Mouse (Mus musculus) stomach, postnatal 0 days (tissue): ENCODE data around the gene Sgk1. TPM values are rescaled to one million over a fixed set of nuclear protein-coding genes. Genes with fewer than 3 reads are reported as not detected.

Experiments used
- ATAC-seq: fragments of 200-750 bp; cut with Nextera tagmentation; 2 replicates; pipeline ENCODE4 v1.8.0; 2017; ENCODE audit not compliant: low FRiP score, low TSS enrichment
- DNase-seq: peaks from one replicate; pipeline ENCODE4 v3.0.0-alpha.2; 2016; ENCODE audit warnings: low spot score
- H3K27ac ChIP-seq: fragments of 300-500 bp; sonication (generic); replicated peaks from 2 replicates; pipeline ENCODE4 v1.5.1; 2014; ENCODE audit warnings: mild to moderate bottlenecking, control low read depth
- H3K27me3 ChIP-seq: fragments of 300-500 bp; sonication (generic); 2 replicates; pipeline ENCODE4 v1.6.1; 2014; ENCODE audit warnings: low read length; ENCODE audit not compliant: control insufficient read depth, insufficient read depth
- H3K36me3 ChIP-seq: fragments of 300-500 bp; sonication (generic); 2 replicates; pipeline ENCODE4 v1.6.1; 2014; ENCODE audit warnings: low read length, mixed read lengths; ENCODE audit not compliant: control insufficient read depth, insufficient read depth
- H3K4me1 ChIP-seq: fragments of 300-500 bp; sonication (generic); replicated peaks from 2 replicates; pipeline ENCODE4 v1.6.1; 2014; ENCODE audit warnings: antibody characterized with exemption; ENCODE audit not compliant: control insufficient read depth, insufficient read depth
- H3K4me2 ChIP-seq: fragments of 300-500 bp; sonication (generic); replicated peaks from 2 replicates; pipeline ENCODE4 v1.6.1; 2014; ENCODE audit warnings: low read depth, mild to moderate bottlenecking, control low read depth, moderate library complexity
- H3K4me3 ChIP-seq: fragments of 300-500 bp; sonication (generic); 2 replicates; pipeline ENCODE4 v1.5.1; 2014; ENCODE audit warnings: low read depth, low read length, control low read depth
- H3K9ac ChIP-seq: fragments of 300-500 bp; sonication (generic); 2 replicates; pipeline ENCODE4 v1.6.1; 2014; ENCODE audit warnings: mild to moderate bottlenecking, low read length, control low read depth, mixed read lengths
- H3K9me3 ChIP-seq: fragments of 300-500 bp; sonication (generic); 2 replicates; pipeline ENCODE4 v1.6.1; 2016; ENCODE audit warnings: low read length; ENCODE audit not compliant: control insufficient read depth
- CTCF ChIP-seq: IDR thresholded peaks from 2 replicates; pipeline ENCODE4 v1.5.1; 2016; ENCODE audit warnings: antibody characterized with exemption, low read depth, mild to moderate bottlenecking, moderate library complexity
- EP300 ChIP-seq: optimal IDR thresholded peaks from 2 replicates; pipeline ENCODE3; 2016; ENCODE audit warnings: antibody characterized with exemption
- WGBS: fragments of 180-500 bp; shearing (Covaris S2); extraction: QIAGEN DNeasy Blood & Tissue Kit; methylation state at CpG from one replicate; pipeline ENCODE4 v1.1.7; 2014; 5-methylcytosine and 5-hydroxymethylcytosine counted together
- polyA plus RNA-seq: library from polyadenylated mRNA; unstranded; fragments of >200 nt; fragmentation: Nextera tagmentation; extraction: Ambion mirVana; gene quantifications from 2 replicates; pipeline ENCODE4 v1.2.1, GENCODE M21; 2015

Gene Sgk1
- polyA plus RNA-seq, 1 experiment from 2014 or later: 60.0 TPM

DNA sequence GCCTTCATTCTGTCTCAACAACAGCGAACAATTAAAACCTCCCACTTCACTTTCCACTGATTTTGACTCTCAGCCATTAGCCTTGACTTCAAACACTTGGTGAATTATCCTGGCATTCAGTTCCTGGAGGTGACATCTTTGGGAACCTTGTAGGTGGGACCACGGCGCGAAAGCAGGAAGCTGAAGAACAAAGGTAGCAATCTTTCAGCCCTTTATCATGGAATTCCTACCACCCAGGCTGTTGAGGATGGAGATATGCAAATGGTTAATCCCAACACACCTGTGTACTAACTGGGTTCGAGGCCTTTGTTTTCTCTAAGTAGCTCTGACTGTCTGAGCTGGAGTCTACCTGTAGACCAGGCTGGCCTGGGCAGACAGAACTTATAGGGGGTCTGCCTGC, 106.5 kb downstream of the Sgk1 start:
- DNase-seq: no peak
- Histone ChIP-seq H3K4me1 (peaks cover 4% of the 10 kb centered on the region; the same call in 1 of the 2 replicates), H3K4me2 (no peak overlapping the region), H3K27ac (no peak overlapping the region), H3K9me3 (no peaks in the 10 kb centered on the region), H3K9ac (no peak overlapping the region), H3K4me3 (no peak overlapping the region), H3K36me3 (no peaks in the 10 kb centered on the region), H3K27me3 (no peaks in the 10 kb centered on the region)
- ATAC-seq: no peak
- no peak for TF ChIP-seq EP300
- TF ChIP-seq CTCF: no peak
- 75% methylated on average over 5 of the region's 5 CpGs for WGBS

DNA sequence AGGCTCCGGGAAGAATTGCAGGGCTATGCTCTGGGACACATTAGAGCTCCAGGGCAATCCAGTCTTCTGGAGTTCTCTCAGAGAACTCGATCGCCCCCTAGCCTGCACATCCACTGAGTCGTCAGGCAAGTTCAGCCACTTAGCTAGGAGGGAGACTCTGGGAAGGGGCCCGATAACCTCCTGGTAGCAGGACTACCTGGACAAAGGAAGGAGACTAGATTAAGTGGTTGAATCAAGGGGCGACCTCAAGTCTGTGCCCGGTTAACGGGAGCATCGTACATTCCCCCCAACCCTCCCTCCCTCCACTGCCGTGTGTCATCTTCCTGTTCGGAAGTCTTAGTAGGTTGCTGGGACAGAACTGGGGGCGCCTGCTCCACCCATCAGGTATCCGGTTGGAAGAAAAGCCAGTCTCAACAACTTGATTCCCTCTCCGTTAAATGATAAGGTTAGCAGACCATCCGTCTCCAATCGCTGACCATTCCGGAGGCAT, 109.4 kb downstream of the Sgk1 start:
- Histone ChIP-seq H3K27me3 (no peaks in the 10 kb centered on the region), H3K36me3 (peaks cover 4% of the 10 kb centered on the region; the same call in 1 of the 2 replicates), H3K4me3 (peak overlapping the region; percentile 21), H3K4me2 (peak overlapping the region; percentile 92), H3K4me1 (peaks cover 4% of the 10 kb centered on the region; the same call in 1 of the 2 replicates), H3K9me3 (no peaks in the 10 kb centered on the region), H3K9ac (no peak overlapping the region; the same call in 1 of the 2 replicates), H3K27ac (peak overlapping the region; percentile 99)
- DNase-seq (peak; percentile 88), ATAC-seq (no peak)
- 19% methylated on average over 17 of the region's 17 CpGs for WGBS
- TF ChIP-seq EP300 (no peak), CTCF (peak; percentile 84)

DNA sequence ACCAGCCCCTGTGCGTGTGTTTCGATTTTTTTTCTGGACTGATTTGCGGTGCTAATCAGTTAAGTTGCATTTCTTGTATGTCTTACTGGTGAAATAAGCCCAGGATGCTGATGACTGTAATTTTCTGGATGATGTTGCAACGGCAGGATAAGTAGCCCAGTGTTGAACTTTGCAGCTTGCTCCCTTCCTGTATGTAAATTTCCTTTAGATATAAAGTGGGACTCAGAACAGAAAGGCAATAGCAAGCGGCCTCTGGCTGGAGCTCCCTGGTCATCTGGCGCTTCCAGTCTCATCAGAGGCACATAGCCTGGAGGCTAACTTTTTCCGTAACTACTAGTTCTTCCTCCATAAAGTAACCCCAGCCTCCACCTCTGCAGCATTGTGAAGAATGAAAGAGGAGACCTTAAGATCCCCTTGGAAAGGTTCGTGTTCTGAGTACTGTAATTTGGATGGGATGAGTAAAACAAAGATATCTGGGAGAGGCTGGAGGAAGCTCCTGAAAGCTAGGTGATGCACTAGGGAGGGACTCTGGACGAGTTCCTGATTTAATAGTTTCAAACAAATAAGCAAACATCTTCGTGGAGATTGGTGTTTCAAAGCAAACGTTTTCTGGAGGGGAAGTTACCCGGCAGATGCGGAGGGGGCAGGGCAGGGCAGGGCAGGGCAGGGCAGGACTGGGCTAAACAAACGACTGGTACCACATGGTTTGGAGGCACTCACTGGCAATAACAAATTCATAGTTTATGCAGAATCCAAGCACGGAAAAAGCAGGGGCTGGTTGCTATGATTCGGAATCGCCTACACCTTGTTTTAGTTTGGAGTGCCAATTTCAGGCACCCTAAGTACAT, 110.2 kb downstream of the Sgk1 start:
- no peak for TF ChIP-seq CTCF
- TF ChIP-seq EP300: no peak
- Histone ChIP-seq H3K9me3 (no peaks in the 10 kb centered on the region), H3K4me2 (peak overlapping the region; percentile 92), H3K9ac (peak overlapping the region; percentile 95), H3K4me1 (peaks cover 4% of the 10 kb centered on the region; the same call in 1 of the 2 replicates), H3K27ac (peak overlapping the region; percentile 99), H3K36me3 (peaks cover 13% of the 10 kb centered on the region; the same call in 1 of the 2 replicates), H3K4me3 (peak overlapping the region; percentile 85), H3K27me3 (no peaks in the 10 kb centered on the region)
- WGBS: 23% methylated on average over 17 of the region's 17 CpGs
- DNase-seq (peak; percentile 59), ATAC-seq (no peak)

DNA sequence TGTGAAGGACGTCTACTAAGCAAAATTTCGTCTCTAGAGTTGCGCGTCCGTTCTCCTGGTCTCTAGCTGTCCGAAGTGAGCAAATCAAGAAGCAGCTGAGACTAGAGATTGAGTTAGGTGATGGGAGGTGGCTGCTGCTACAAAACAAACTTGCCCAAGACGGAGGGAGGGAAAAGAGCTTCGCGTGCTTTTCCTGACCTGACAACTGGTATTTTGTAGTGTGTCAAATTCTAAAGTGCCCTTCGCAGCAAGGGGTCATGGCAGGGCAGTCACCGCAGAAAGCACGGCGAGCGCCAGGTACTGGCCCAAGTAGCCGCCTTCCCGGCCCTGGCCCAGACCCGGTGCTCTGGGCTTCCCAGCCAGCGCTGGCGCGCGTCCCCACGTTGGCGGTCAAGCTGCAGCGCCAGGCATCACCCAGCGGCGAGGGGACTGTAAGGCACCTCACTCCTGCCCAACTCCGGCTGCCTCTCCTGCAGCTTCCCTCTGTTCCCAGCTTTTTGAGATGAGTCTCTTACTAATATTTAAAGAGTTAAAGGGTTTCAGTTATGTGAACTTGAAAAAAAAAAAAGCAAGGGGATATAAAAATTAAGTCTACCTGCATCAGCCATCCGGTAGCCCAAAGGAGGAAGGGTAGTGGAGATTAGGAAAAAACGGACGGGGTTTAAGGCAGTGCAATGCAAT, 111.0 kb downstream of the Sgk1 start:
- Histone ChIP-seq H3K4me2 (peak overlapping the region; percentile 92), H3K9ac (peak overlapping the region; percentile 95), H3K36me3 (peaks cover 13% of the 10 kb centered on the region; the same call in 1 of the 2 replicates)

DNA sequence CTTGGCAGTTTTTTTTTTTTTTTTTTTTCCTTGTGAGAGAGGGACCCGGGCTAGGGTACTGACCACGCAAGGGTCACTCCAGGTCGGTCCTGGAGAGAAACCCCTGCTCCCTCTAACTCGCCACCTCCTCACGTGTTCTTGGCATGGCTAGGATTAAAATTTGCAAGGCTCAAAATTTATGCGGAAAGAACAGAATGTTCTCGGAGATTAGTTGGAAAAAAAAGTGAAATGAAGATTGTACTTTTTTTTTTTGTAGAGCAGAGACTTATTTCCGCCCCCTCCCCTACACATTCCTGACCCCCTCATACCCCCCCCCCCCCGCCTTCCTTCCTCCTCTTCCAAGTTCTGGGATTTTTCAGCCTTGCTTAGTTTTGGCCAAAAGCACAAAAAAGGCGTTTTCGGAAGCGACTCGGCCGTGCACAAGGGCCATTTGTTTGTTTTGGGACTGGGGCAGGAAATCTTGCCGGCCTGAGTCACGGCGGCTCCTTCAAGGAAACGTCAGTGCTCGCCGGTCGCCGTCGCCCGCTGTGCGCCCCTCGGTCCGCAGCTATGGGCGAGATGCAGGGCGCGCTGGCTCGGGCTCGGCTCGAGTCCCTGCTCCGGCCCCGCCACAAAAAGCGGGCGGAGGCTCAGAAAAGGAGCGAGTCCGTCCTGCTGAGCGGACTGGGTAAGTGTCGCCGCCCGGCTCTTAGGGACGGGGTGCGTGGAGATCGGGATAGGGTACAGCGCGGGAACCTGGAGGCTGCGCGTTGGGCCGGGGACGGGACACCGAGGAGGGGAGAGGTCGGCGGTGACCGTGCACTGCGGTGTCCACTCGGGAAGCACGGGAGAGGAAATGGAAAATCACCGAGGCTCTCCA, 111.8 kb downstream of the Sgk1 start:
- H3K9ac ChIP-seq: peak overlapping the region; percentile 95
- TF ChIP-seq CTCF (no peak), EP300 (no peak)
- ATAC-seq (peak; percentile 72), DNase-seq (peak; percentile 71)
- H3K27me3 ChIP-seq: no peaks in the 10 kb centered on the region
- peaks cover 4% of the 10 kb centered on the region; the same call in 1 of the 2 replicates for H3K4me1 ChIP-seq
- H3K9me3 ChIP-seq: no peaks in the 10 kb centered on the region
- peak overlapping the region; percentile 85 for H3K4me3 ChIP-seq
- peak overlapping the region; percentile 99 for H3K27ac ChIP-seq
- WGBS: under 1% methylated on average over 59 of the region's 60 CpGs
- peaks cover 17% of the 10 kb centered on the region; the same call in 1 of the 2 replicates for H3K36me3 ChIP-seq
- H3K4me2 ChIP-seq: peak overlapping the region; percentile 92

More for the DNA sequence above, 111.0 kb downstream of the Sgk1 start:
- H3K27ac ChIP-seq: peak overlapping the region; percentile 99
- H3K9me3 ChIP-seq: no peaks in the 10 kb centered on the region
- peak; percentile 61 for ATAC-seq
- H3K4me1 ChIP-seq: peaks cover 4% of the 10 kb centered on the region; the same call in 1 of the 2 replicates
- H3K27me3 ChIP-seq: no peaks in the 10 kb centered on the region
- whole genome bisulfite sequencing: 2% methylated on average over 30 of the region's 30 CpGs
- H3K4me3 ChIP-seq: peak overlapping the region; percentile 85
- TF ChIP-seq EP300 (no peak), CTCF (peak; percentile 84)
- peak; percentile 85 for DNase-seq
